Mouse (Mus musculus): ENCODE measurements around the gene Olfr224.
"Not testable (repeated sequence)": the region's sequence is repeated elsewhere in the genome, so short reads cannot be mapped to it uniquely, and the experiment has no call there.

Gene Olfr224

DNA sequence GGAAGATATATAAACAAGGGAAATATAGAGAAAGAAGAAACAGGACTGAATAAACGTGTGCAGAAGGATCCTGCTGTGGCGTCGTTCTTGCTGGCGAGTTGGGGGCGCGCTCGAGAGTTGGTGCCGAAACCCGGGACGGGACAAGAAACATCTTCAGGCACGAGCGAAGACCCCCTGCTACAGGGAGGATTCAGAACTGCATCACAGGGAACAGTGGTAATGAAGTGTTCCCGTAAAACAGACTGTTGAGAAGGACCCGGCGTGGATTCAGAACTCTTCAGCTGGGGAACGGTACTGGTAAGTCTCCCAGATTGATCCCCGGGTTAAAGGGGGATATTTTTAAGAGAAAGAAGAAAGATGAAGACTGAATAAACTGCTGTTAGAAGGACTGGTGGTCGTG lies 51.4 kb downstream of the Olfr224 start:
- not testable (repeated sequence) for DNase-seq (ENCODE audit: extremely low spot score, low spot score)

Data from neural tube, embryonic 10.5 days (tissue).